Mouse (Mus musculus): ENCODE results near the gene Lcor. TPM values are rescaled to one million over a fixed set of nuclear protein-coding genes. Genes with fewer than 3 reads are reported as not detected.

Lcor gene
- polyA plus RNA-seq, 1 experiment from 2014 or later, result 12.9 TPM

DNA sequence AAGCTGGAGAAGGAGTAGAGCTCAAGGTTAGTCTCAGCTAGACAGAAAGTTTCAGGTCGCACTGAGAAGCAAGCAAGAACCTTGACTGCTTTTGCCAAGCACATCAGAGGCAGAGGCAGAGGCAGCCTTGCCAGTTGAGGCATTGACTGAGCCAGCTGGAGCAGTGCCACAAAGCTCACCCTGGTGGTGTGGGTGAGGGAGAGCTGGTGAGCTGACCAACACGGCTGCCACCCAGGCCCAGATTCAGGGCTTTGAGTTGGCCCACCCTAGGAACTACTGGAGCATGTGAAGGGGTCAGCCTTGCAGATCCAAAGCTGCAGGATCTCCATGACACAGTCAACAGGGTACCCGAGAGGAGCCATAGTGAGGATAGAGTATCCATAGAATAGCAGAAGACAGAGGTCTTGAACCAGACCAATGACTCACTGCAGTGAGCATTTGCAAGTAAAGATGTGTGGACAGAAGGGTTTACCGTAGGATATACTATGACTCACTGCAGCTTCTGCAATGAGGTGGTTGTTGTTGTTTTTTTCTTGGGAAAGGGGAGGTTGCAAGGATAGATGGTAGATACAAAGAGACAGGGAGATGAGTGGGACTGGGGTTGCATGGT lies 97.0 kb downstream of the Lcor start:
- no peak overlapping the region for H3K4me2 ChIP-seq (replicated peaks; ENCODE audit: low read depth)
- H3K36me3 ChIP-seq (ENCODE audit: control insufficient read depth, insufficient read depth, low read length), result peaks cover 16% of the 10 kb centered on the region
- no peaks in the 10 kb centered on the region for H3K9me3 ChIP-seq (ENCODE audit: control insufficient read depth, low read length)
- DNase-seq (ENCODE audit: low spot score), result no peak
- no peaks in the 10 kb centered on the region for H3K27me3 ChIP-seq (ENCODE audit: control insufficient read depth, insufficient read depth, low read length)
- no peak overlapping the region for H3K27ac ChIP-seq (replicated peaks)
- H3K9ac ChIP-seq (ENCODE audit: low read length), result no peak overlapping the region
- no peak for TF ChIP-seq CTCF (IDR thresholded peaks at IDR 0.05; ENCODE audit: low read depth)
- no peak for TF ChIP-seq EP300 (optimal IDR thresholded peaks at IDR 0.05)
- no peaks in the 10 kb centered on the region for H3K4me1 ChIP-seq (replicated peaks; ENCODE audit: control insufficient read depth, insufficient read depth)
- 77% methylated on average over 4 of the region's 4 CpGs for WGBS
- no peak overlapping the region for H3K4me3 ChIP-seq (ENCODE audit: low read depth, low read length)
- peak; percentile 13; the same call in 1 of the 2 replicates for ATAC-seq (ENCODE audit: low FRiP score, low TSS enrichment)

DNA sequence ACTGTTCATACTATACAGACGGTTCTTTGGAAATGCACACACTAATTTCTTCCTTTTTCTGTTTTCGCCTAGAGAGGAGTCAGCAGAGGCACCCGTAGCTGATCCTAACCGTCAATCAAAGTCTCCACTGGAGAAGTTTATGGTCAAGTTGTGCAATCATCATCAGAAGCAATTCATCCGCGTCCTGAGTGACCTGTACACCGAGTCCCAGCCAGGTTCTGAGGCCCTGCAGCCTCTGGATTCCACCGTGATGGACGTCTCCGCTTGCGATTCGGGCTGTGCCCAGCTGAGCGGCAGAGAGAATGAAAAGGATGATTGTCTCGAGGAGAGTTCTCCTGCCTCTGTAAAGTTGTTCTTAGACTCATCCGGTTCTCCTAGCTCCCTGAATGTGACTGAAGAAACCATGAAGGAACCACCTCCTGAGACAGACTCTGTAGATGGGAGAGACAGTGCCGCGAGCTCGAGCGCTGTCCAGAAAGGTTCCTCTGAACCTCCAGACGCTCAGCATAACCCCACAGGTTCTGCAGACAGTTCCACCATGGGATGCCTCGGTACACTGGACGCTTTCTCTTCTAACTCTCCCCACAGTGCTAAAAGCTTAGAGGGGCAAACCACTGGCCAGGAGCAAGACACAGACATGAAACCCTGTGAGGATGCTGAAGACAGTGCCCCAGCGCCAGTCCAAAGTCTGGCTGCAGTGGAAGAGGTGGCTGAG lies 99.4 kb downstream of the Lcor start, which contains the start of gene Gm340:
Gene Gm340 (plus strand): TSS at position 665 of the 715 bp plus-strand sequence.
- Histone ChIP-seq H3K9me3 (ENCODE audit: control insufficient read depth, low read length) (no peaks in the 10 kb centered on the region), H3K27ac (replicated peaks) (no peak within 1 kb of the TSS), H3K9ac (ENCODE audit: low read length) (no peak within 1 kb of the TSS), H3K36me3 (ENCODE audit: control insufficient read depth, insufficient read depth, low read length) (peaks cover 16% of the 10 kb centered on the region), H3K4me2 (replicated peaks; ENCODE audit: low read depth) (no peak within 1 kb of the TSS), H3K4me1 (replicated peaks; ENCODE audit: control insufficient read depth, insufficient read depth) (no peaks in the 10 kb centered on the region), H3K27me3 (ENCODE audit: control insufficient read depth, insufficient read depth, low read length) (no peaks in the 10 kb centered on the region), H3K4me3 (ENCODE audit: low read depth, low read length) (no peak within 1 kb of the TSS)
- no peak for DNase-seq (ENCODE audit: low spot score)
- ATAC-seq (ENCODE audit: low FRiP score, low TSS enrichment), result no peak
- WGBS, result 92% methylated on average over 23 of the region's 23 CpGs
- no peak for TF ChIP-seq CTCF (IDR thresholded peaks at IDR 0.05; ENCODE audit: low read depth)
- TF ChIP-seq EP300 (optimal IDR thresholded peaks at IDR 0.05), result no peak

DNA sequence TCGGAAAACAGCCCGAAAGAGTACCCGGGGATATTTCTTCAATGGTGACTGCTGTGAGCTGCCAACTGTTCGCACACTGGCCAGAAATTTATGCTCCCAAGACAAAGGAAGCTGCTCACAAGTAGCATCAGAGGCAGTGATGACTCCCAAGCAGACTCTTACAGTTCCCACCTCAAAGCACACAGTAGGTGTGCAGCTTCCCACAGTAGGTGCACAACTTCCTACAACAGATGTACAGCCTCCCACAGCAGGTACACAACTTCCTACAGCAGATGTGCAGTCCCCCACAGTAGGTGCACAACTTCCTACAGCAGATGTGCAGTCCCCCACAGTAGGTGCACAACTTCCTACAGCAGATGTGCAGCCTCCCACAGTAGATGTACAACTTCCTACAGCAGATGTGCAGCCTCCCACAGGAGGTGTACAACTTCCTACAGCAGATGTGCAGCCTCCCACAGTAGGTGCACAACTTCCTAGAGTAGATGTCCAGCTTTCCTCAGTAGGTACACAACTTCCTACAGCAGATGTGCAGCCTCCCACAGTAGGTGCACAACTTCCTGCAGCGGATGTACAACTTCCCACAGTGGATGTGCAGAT lies 100.6 kb downstream of the Lcor start:
- no peaks in the 10 kb centered on the region for H3K9me3 ChIP-seq (ENCODE audit: control insufficient read depth, low read length)
- H3K4me1 ChIP-seq (replicated peaks; ENCODE audit: control insufficient read depth, insufficient read depth), result no peaks in the 10 kb centered on the region
- no peak overlapping the region for H3K4me2 ChIP-seq (replicated peaks; ENCODE audit: low read depth)
- no peak overlapping the region for H3K4me3 ChIP-seq (ENCODE audit: low read depth, low read length)
- ATAC-seq (ENCODE audit: low FRiP score, low TSS enrichment) (no peak), DNase-seq (ENCODE audit: low spot score) (no peak)
- TF ChIP-seq CTCF (IDR thresholded peaks at IDR 0.05; ENCODE audit: low read depth) (no peak), EP300 (optimal IDR thresholded peaks at IDR 0.05) (no peak)
- WGBS, result 96% methylated on average over 5 of the region's 5 CpGs
- H3K27ac ChIP-seq (replicated peaks), result no peak overlapping the region
- no peak overlapping the region for H3K9ac ChIP-seq (ENCODE audit: low read length)
- H3K27me3 ChIP-seq (ENCODE audit: control insufficient read depth, insufficient read depth, low read length), result no peaks in the 10 kb centered on the region
- peaks cover 16% of the 10 kb centered on the region for H3K36me3 ChIP-seq (ENCODE audit: control insufficient read depth, insufficient read depth, low read length)

DNA sequence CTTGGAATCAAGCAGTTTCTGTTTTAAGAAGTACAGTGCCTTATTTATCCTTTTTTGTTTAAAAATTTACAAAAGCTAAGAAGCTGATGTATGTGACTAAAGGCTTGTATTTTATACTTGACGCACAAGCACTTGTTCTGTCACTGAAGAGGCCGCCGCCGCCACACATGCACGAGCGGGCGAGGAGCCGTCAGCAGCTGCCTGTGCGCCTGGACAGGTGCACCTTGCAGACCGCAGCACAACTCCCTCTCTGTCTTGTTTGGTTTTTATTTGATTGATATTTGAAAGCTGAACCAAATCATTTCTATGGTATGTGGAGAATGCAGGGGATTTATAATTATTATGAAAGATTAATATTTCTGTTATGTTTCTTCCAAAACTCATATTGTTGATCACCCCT lies 104.3 kb downstream of the Lcor start:
- no peak for TF ChIP-seq CTCF (IDR thresholded peaks at IDR 0.05; ENCODE audit: low read depth)
- no peak for TF ChIP-seq EP300 (optimal IDR thresholded peaks at IDR 0.05)
- H3K36me3 ChIP-seq (ENCODE audit: control insufficient read depth, insufficient read depth, low read length), result peaks cover 16% of the 10 kb centered on the region
- H3K4me1 ChIP-seq (replicated peaks; ENCODE audit: control insufficient read depth, insufficient read depth), result no peaks in the 10 kb centered on the region
- no peaks in the 10 kb centered on the region for H3K27me3 ChIP-seq (ENCODE audit: control insufficient read depth, insufficient read depth, low read length)
- H3K27ac ChIP-seq (replicated peaks), result no peak overlapping the region
- no peak for ATAC-seq (ENCODE audit: low FRiP score, low TSS enrichment)
- WGBS, result 81% methylated on average over 10 of the region's 10 CpGs
- no peak for DNase-seq (ENCODE audit: low spot score)
- no peaks in the 10 kb centered on the region for H3K9me3 ChIP-seq (ENCODE audit: control insufficient read depth, low read length)
- no peak overlapping the region for H3K9ac ChIP-seq (ENCODE audit: low read length)
- no peak overlapping the region for H3K4me3 ChIP-seq (ENCODE audit: low read depth, low read length)
- no peak overlapping the region for H3K4me2 ChIP-seq (replicated peaks; ENCODE audit: low read depth)

DNA sequence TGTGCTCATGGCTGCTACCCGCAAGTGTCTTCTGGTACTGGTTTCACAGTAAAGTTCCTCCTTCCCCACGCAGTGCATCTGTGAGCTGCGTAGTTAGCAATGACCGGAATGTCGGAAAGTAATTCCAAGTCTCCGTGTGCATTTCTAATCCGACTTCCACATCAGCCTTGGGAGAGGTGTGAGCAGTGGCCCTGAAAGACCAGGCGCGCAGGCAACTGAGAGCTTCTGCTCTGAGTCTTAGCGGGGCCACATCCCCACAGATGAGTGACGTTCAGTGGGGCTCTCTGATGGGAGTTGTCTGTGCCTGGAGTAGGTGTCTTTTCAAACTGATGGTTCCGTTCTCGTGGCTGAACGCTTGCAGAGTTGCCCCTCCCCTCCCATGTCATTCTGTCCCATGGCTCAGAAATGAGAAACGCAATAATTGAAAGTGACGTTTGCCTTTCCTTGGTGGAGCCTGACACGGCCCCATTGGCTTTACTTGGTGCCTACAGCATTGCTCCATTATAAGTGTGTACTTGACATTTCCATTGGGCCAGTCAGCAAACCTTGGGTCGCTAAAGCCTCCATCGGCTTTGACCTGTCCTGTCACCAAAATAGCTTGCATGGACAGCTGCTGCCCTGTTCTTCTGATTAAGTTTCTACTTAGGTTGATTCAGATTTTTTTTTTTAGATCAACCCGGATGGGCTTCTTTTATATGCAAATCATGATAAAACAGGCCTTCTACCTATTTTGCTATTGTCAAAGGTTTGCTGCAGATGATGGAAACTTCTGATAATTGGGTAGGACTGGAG lies 105.2 kb downstream of the Lcor start:
- Histone ChIP-seq H3K36me3 (ENCODE audit: control insufficient read depth, insufficient read depth, low read length) (peaks cover 8% of the 10 kb centered on the region), H3K4me3 (ENCODE audit: low read depth, low read length) (no peak overlapping the region), H3K4me1 (replicated peaks; ENCODE audit: control insufficient read depth, insufficient read depth) (no peaks in the 10 kb centered on the region), H3K27me3 (ENCODE audit: control insufficient read depth, insufficient read depth, low read length) (no peaks in the 10 kb centered on the region), H3K9me3 (ENCODE audit: control insufficient read depth, low read length) (no peaks in the 10 kb centered on the region), H3K27ac (replicated peaks) (no peak overlapping the region), H3K9ac (ENCODE audit: low read length) (no peak overlapping the region), H3K4me2 (replicated peaks; ENCODE audit: low read depth) (no peak overlapping the region)
- WGBS, result 89% methylated on average over 20 of the region's 20 CpGs
- ATAC-seq (ENCODE audit: low FRiP score, low TSS enrichment) (no peak), DNase-seq (ENCODE audit: low spot score) (peak; percentile 10)
- no peak for TF ChIP-seq CTCF (IDR thresholded peaks at IDR 0.05; ENCODE audit: low read depth)
- TF ChIP-seq EP300 (optimal IDR thresholded peaks at IDR 0.05), result no peak

All from stomach, postnatal 0 days (tissue).